ENCODE assay signal across 8 mouse cellular contexts in genomic region chr10:128923013-128923691, GRCm38 (mm10). TPM values are rescaled to one million over a fixed set of nuclear protein-coding genes. Genes with fewer than 3 reads are reported as not detected.
DNase-seq lines count a peak whose midpoint lies in the region; ATAC-seq and TF ChIP-seq lines count a peak whose summit lies in the region.

No protein-coding gene starts in this region.

- no peak for TF ChIP-seq CTCF in E14TG2a.4 (conservative IDR thresholded peaks at IDR 0.05; ENCODE audit: low read length)
- TF ChIP-seq CTCF in heart, postnatal 0 days (IDR thresholded peaks at IDR 0.05; ENCODE audit: low read depth), result peak; percentile 43
- TF ChIP-seq CTCF in testis, adult 2 months (IDR thresholded peaks at IDR 0.05; ENCODE audit: control insufficient read depth, insufficient read depth, insufficient replicate concordance, low read depth, low read length), result no peak

- DNase-seq in c-Kit-positive CD71-positive TER-119-positive erythroid progenitor cells, embryonic 14.5 days (ENCODE audit: low spot score), result peak; percentile 86
- peak; percentile 88 for DNase-seq in heart, postnatal 0 days (ENCODE audit: low spot score)
- DNase-seq in kidney, postnatal 4 days, result peak; percentile 95 to 96

- H3K9me3 ChIP-seq in E14TG2a.4 (ENCODE audit: low read length), result no peaks in the 10 kb centered on the region
- H3K9me3 ChIP-seq in forebrain, embryonic 12.5 days, result no peaks in the 10 kb centered on the region
- H3K9me3 ChIP-seq in heart, postnatal 0 days (replicated peaks; ENCODE audit: control insufficient read depth, low read length), result no peaks in the 10 kb centered on the region
- no peaks in the 10 kb centered on the region for H3K9me3 ChIP-seq in liver, embryonic 16.5 days (replicated peaks; ENCODE audit: control insufficient read depth, low read length)
- no peaks in the 10 kb centered on the region for H3K9me3 ChIP-seq in neural tube, embryonic 13.5 days

- under 1% methylated on average over 42 of the region's 42 CpGs for WGBS in forebrain, embryonic 12.5 days
- WGBS in heart, postnatal 0 days, result under 1% methylated on average over 42 of the region's 42 CpGs
- under 1% methylated on average over 42 of the region's 42 CpGs for WGBS in liver, embryonic 16.5 days (ENCODE audit: insufficient replicate concordance)
- under 1% methylated on average over 42 of the region's 42 CpGs for WGBS in neural tube, embryonic 13.5 days

- peak overlapping the region; percentile 76 for H3K9ac ChIP-seq in forebrain, embryonic 12.5 days
- H3K9ac ChIP-seq in heart, postnatal 0 days (replicated peaks; ENCODE audit: low read depth, low read length), result peak overlapping the region; percentile 66
- peak overlapping the region; percentile 84 for H3K9ac ChIP-seq in liver, embryonic 16.5 days (ENCODE audit: low read depth, low read length)
- peak overlapping the region; percentile 89 for H3K9ac ChIP-seq in neural tube, embryonic 13.5 days

- peak overlapping the region; percentile 97 for H3K4me3 ChIP-seq in E14TG2a.4 (replicated peaks; ENCODE audit: low read length)
- peak overlapping the region; percentile 83 for H3K4me3 ChIP-seq in forebrain, embryonic 12.5 days (replicated peaks)
- peak overlapping the region; percentile 66 for H3K4me3 ChIP-seq in heart, postnatal 0 days (ENCODE audit: low read depth, low read length)
- peak overlapping the region; percentile 91 for H3K4me3 ChIP-seq in liver, embryonic 16.5 days (ENCODE audit: low read depth, low read length)
- peak overlapping the region; percentile 86 for H3K4me3 ChIP-seq in neural tube, embryonic 13.5 days
- H3K4me3 ChIP-seq in testis, adult 2 months (ENCODE audit: control insufficient read depth, low read depth, low read length), result peak overlapping the region; percentile 92

- peak; percentile 49; the same call in 1 of the 2 replicates for TF ChIP-seq POLR2A in testis, adult 2 months (IDR thresholded peaks at IDR 0.05; ENCODE audit: control insufficient read depth, low read depth, low read length)

- peaks cover 32% of the 10 kb centered on the region for H3K36me3 ChIP-seq in E14TG2a.4 (ENCODE audit: insufficient read depth, low read length)
- H3K36me3 ChIP-seq in forebrain, embryonic 12.5 days (replicated peaks), result peaks cover 2% of the 10 kb centered on the region
- H3K36me3 ChIP-seq in heart, postnatal 0 days (replicated peaks; ENCODE audit: control insufficient read depth, insufficient read depth, low read length), result peaks cover under 1% of the 10 kb centered on the region; the same call in 1 of the 2 replicates
- H3K36me3 ChIP-seq in liver, embryonic 16.5 days (ENCODE audit: control insufficient read depth, insufficient read depth), result no peaks in the 10 kb centered on the region
- H3K36me3 ChIP-seq in neural tube, embryonic 13.5 days, result peaks cover 6% of the 10 kb centered on the region; the same call in 1 of the 2 replicates
- no peaks in the 10 kb centered on the region for H3K36me3 ChIP-seq in testis, adult 2 months (ENCODE audit: control insufficient read depth, insufficient read depth, low read length)

- H3K4me1 ChIP-seq in E14TG2a.4 (replicated peaks; ENCODE audit: low read depth, low read length), result peaks cover 59% of the 10 kb centered on the region
- H3K4me1 ChIP-seq in forebrain, embryonic 12.5 days, result peaks cover 38% of the 10 kb centered on the region
- peaks cover 21% of the 10 kb centered on the region for H3K4me1 ChIP-seq in heart, postnatal 0 days (ENCODE audit: control insufficient read depth, insufficient read depth)
- H3K4me1 ChIP-seq in liver, embryonic 16.5 days (ENCODE audit: control insufficient read depth, low read depth, low read length), result peaks cover 19% of the 10 kb centered on the region
- H3K4me1 ChIP-seq in neural tube, embryonic 13.5 days (replicated peaks), result peaks cover 57% of the 10 kb centered on the region
- H3K4me1 ChIP-seq in testis, adult 2 months (ENCODE audit: control insufficient read depth, insufficient read depth, low read length), result peaks cover 14% of the 10 kb centered on the region

- peak overlapping the region; percentile 93 for H3K27ac ChIP-seq in forebrain, embryonic 12.5 days
- H3K27ac ChIP-seq in heart, postnatal 0 days (ENCODE audit: low read depth), result peak overlapping the region; percentile 91
- peak overlapping the region; percentile 88 for H3K27ac ChIP-seq in liver, embryonic 16.5 days (ENCODE audit: low read length)
- peak overlapping the region; percentile 96 for H3K27ac ChIP-seq in neural tube, embryonic 13.5 days (replicated peaks)
- H3K27ac ChIP-seq in testis, adult 2 months (ENCODE audit: control insufficient read depth, insufficient read depth, low read depth, low read length), result peak overlapping the region; percentile 77

- peak; percentile 56; the same call in 1 of the 2 replicates for TF ChIP-seq EP300 in heart, postnatal 0 days (IDR thresholded peaks at IDR 0.05; ENCODE audit: low read depth)

- H3K27me3 ChIP-seq in E14TG2a.4 (ENCODE audit: insufficient read depth, low read length), result peaks cover 13% of the 10 kb centered on the region
- H3K27me3 ChIP-seq in forebrain, embryonic 12.5 days, result peaks cover 17% of the 10 kb centered on the region
- H3K27me3 ChIP-seq in heart, postnatal 0 days (ENCODE audit: control insufficient read depth, insufficient read depth, low read length), result no peaks in the 10 kb centered on the region
- no peaks in the 10 kb centered on the region; the same call in 1 of the 2 replicates for H3K27me3 ChIP-seq in liver, embryonic 16.5 days (ENCODE audit: control insufficient read depth, insufficient read depth, low read depth, low read length)
- peaks cover 13% of the 10 kb centered on the region for H3K27me3 ChIP-seq in neural tube, embryonic 13.5 days
- H3K27me3 ChIP-seq in testis, adult 2 months (ENCODE audit: control insufficient read depth, insufficient read depth, low read length), result no peaks in the 10 kb centered on the region

- peak; percentile 97 for ATAC-seq in forebrain, embryonic 12.5 days (ENCODE audit: low FRiP score)
- peak; percentile 95 for ATAC-seq in heart, postnatal 0 days (ENCODE audit: insufficient read depth, low read depth)
- peak; percentile 97 for ATAC-seq in liver, embryonic 16.5 days (ENCODE audit: low read depth)
- ATAC-seq in neural tube, embryonic 13.5 days (ENCODE audit: low read depth), result peak; percentile 96

- H3K4me2 ChIP-seq in forebrain, embryonic 12.5 days, result peak overlapping the region; percentile 67
- H3K4me2 ChIP-seq in heart, postnatal 0 days (ENCODE audit: low read depth, low read length), result peak overlapping the region; percentile 75
- peak overlapping the region; percentile 90 for H3K4me2 ChIP-seq in liver, embryonic 16.5 days (ENCODE audit: low read depth, low read length)
- H3K4me2 ChIP-seq in neural tube, embryonic 13.5 days, result peak overlapping the region; percentile 80

RNA-seq across cellular contexts. Expression of gene Rdh5, which starts 0.5 kb away (rescaled TPM):
- 11.3 and 13.3 TPM in 2 replicates for polyA plus RNA-seq in forebrain, embryonic 12.5 days (2016; fragmentation: Nextera tagmentation; extraction: Ambion mirVana)
- 7.6 and 14.3 TPM in 2 replicates for total RNA-seq in heart, postnatal 0 days (2014; rRNA removed; ENCODE audit: low replicate concordance)
- polyA plus RNA-seq in heart, postnatal 0 days (2015; fragmentation: Nextera tagmentation; extraction: Ambion mirVana), result 9.3 and 11.1 TPM in 2 replicates
- 20.8 and 21.9 TPM in 2 replicates for polyA plus RNA-seq in liver, embryonic 16.5 days (2015; fragmentation: Nextera tagmentation; extraction: Ambion mirVana)
- 14.1 and 16.9 TPM in 2 replicates for polyA plus RNA-seq in neural tube, embryonic 13.5 days (2015; fragmentation: Nextera tagmentation; extraction: Ambion mirVana)
- 7.5 and 8.9 TPM in 2 replicates for polyA plus RNA-seq in testis, adult 2 months (2012; rRNA removed)

RNA-seq across cellular contexts. Expression of gene Bloc1s1, which starts 0.7 kb away (rescaled TPM):
- polyA plus RNA-seq in forebrain, embryonic 12.5 days (2016; fragmentation: Nextera tagmentation; extraction: Ambion mirVana), result 183 and 188 TPM in 2 replicates
- total RNA-seq in heart, postnatal 0 days (2014; rRNA removed; ENCODE audit: low replicate concordance), result 121 and 130 TPM in 2 replicates
- 292 and 295 TPM in 2 replicates for polyA plus RNA-seq in heart, postnatal 0 days (2015; fragmentation: Nextera tagmentation; extraction: Ambion mirVana)
- 92.8 and 96.6 TPM in 2 replicates for polyA plus RNA-seq in liver, embryonic 16.5 days (2015; fragmentation: Nextera tagmentation; extraction: Ambion mirVana)
- polyA plus RNA-seq in neural tube, embryonic 13.5 days (2015; fragmentation: Nextera tagmentation; extraction: Ambion mirVana), result 299 and 314 TPM in 2 replicates
- polyA plus RNA-seq in testis, adult 2 months (2012; rRNA removed), result 97.9 and 108 TPM in 2 replicates

RNA-seq across cellular contexts. Expression of gene Itga7, which starts 10.5 kb away (rescaled TPM):
- polyA plus RNA-seq in forebrain, embryonic 12.5 days (2016; fragmentation: Nextera tagmentation; extraction: Ambion mirVana), result 0.46 and 0.73 TPM in 2 replicates
- 22.3 and 41.4 TPM in 2 replicates for total RNA-seq in heart, postnatal 0 days (2014; rRNA removed; ENCODE audit: low replicate concordance)
- 18.5 and 22.7 TPM in 2 replicates for polyA plus RNA-seq in heart, postnatal 0 days (2015; fragmentation: Nextera tagmentation; extraction: Ambion mirVana)
- polyA plus RNA-seq in liver, embryonic 16.5 days (2015; fragmentation: Nextera tagmentation; extraction: Ambion mirVana), result 0.39 and 0.83 TPM in 2 replicates
- 12.1 and 15.5 TPM in 2 replicates for polyA plus RNA-seq in neural tube, embryonic 13.5 days (2015; fragmentation: Nextera tagmentation; extraction: Ambion mirVana)
- polyA plus RNA-seq in testis, adult 2 months (2012; rRNA removed), result 19.0 and 19.1 TPM in 2 replicates

RNA-seq across cellular contexts. Expression of gene Cd63, which starts 22.4 kb away (rescaled TPM):
- polyA plus RNA-seq in forebrain, embryonic 12.5 days (2016; fragmentation: Nextera tagmentation; extraction: Ambion mirVana), result 129 and 160 TPM in 2 replicates
- 32.9 and 72.6 TPM in 2 replicates for total RNA-seq in heart, postnatal 0 days (2014; rRNA removed; ENCODE audit: low replicate concordance)
- 381 and 398 TPM in 2 replicates for polyA plus RNA-seq in heart, postnatal 0 days (2015; fragmentation: Nextera tagmentation; extraction: Ambion mirVana)
- 97.4 and 109 TPM in 2 replicates for polyA plus RNA-seq in liver, embryonic 16.5 days (2015; fragmentation: Nextera tagmentation; extraction: Ambion mirVana)
- polyA plus RNA-seq in neural tube, embryonic 13.5 days (2015; fragmentation: Nextera tagmentation; extraction: Ambion mirVana), result 228 and 241 TPM in 2 replicates
- polyA plus RNA-seq in testis, adult 2 months (2012; rRNA removed), result 28.8 and 30.9 TPM in 2 replicates

RNA-seq across cellular contexts. Expression of gene Gdf11, which starts 31.6 kb away (rescaled TPM):
- polyA plus RNA-seq in forebrain, embryonic 12.5 days (2016; fragmentation: Nextera tagmentation; extraction: Ambion mirVana), result 9.3 and 9.6 TPM in 2 replicates
- 1.6 and 6.7 TPM in 2 replicates for total RNA-seq in heart, postnatal 0 days (2014; rRNA removed; ENCODE audit: low replicate concordance)
- polyA plus RNA-seq in heart, postnatal 0 days (2015; fragmentation: Nextera tagmentation; extraction: Ambion mirVana), result 1.5 and 1.7 TPM in 2 replicates
- polyA plus RNA-seq in liver, embryonic 16.5 days (2015; fragmentation: Nextera tagmentation; extraction: Ambion mirVana), result 0.16 and 0.22 TPM in 2 replicates
- polyA plus RNA-seq in neural tube, embryonic 13.5 days (2015; fragmentation: Nextera tagmentation; extraction: Ambion mirVana), result 11.8 and 13.5 TPM in 2 replicates
- 0.82 and 0.93 TPM in 2 replicates for polyA plus RNA-seq in testis, adult 2 months (2012; rRNA removed)

Comparison
In these comparisons a context has a peak if more than half of its experiments do, and no peak if none do; other contexts are left out.
1. Peak in every context shown above with its lines: DNase-seq, ATAC-seq, H3K4me3 ChIP-seq and H3K27ac ChIP-seq.